Mouse (Mus musculus) right cerebral cortex, postnatal 4 days (tissue): ENCODE results near the gene Abca1.

Experiments used
- DNase-seq: peaks from one replicate; pipeline ENCODE4 v3.0.0-alpha.2; 2022

Abca1 gene

GRCm38 (mm10) chr4:52985216-52985615, 174.5 kb downstream of the Abca1 start:
- DNase-seq: no peak
